Mouse (Mus musculus) stomach, postnatal 0 days (tissue): Measurements from ENCODE around the gene Vwce. TPM values are rescaled to one million over a fixed set of nuclear protein-coding genes. Genes with fewer than 3 reads are reported as not detected.

Experiments
- ATAC-seq: fragments of 200-750 bp; cut with Nextera tagmentation; 2 replicates; pipeline ENCODE4 v1.8.0; 2017; ENCODE audit not compliant: low FRiP score, low TSS enrichment
- DNase-seq: peaks from one replicate; pipeline ENCODE4 v3.0.0-alpha.2; 2016; ENCODE audit warnings: low spot score
- H3K27ac ChIP-seq: fragments of 300-500 bp; sonication (generic); replicated peaks from 2 replicates; pipeline ENCODE4 v1.5.1; 2014; ENCODE audit warnings: mild to moderate bottlenecking, control low read depth
- H3K27me3 ChIP-seq: fragments of 300-500 bp; sonication (generic); 2 replicates; pipeline ENCODE4 v1.6.1; 2014; ENCODE audit warnings: low read length; ENCODE audit not compliant: control insufficient read depth, insufficient read depth
- H3K36me3 ChIP-seq: fragments of 300-500 bp; sonication (generic); 2 replicates; pipeline ENCODE4 v1.6.1; 2014; ENCODE audit warnings: low read length, mixed read lengths; ENCODE audit not compliant: control insufficient read depth, insufficient read depth
- H3K4me1 ChIP-seq: fragments of 300-500 bp; sonication (generic); replicated peaks from 2 replicates; pipeline ENCODE4 v1.6.1; 2014; ENCODE audit warnings: antibody characterized with exemption; ENCODE audit not compliant: control insufficient read depth, insufficient read depth
- H3K4me2 ChIP-seq: fragments of 300-500 bp; sonication (generic); replicated peaks from 2 replicates; pipeline ENCODE4 v1.6.1; 2014; ENCODE audit warnings: low read depth, mild to moderate bottlenecking, control low read depth, moderate library complexity
- H3K4me3 ChIP-seq: fragments of 300-500 bp; sonication (generic); 2 replicates; pipeline ENCODE4 v1.5.1; 2014; ENCODE audit warnings: low read depth, low read length, control low read depth
- H3K9ac ChIP-seq: fragments of 300-500 bp; sonication (generic); 2 replicates; pipeline ENCODE4 v1.6.1; 2014; ENCODE audit warnings: mild to moderate bottlenecking, low read length, control low read depth, mixed read lengths
- H3K9me3 ChIP-seq: fragments of 300-500 bp; sonication (generic); 2 replicates; pipeline ENCODE4 v1.6.1; 2016; ENCODE audit warnings: low read length; ENCODE audit not compliant: control insufficient read depth
- CTCF ChIP-seq: IDR thresholded peaks from 2 replicates; pipeline ENCODE4 v1.5.1; 2016; ENCODE audit warnings: antibody characterized with exemption, low read depth, mild to moderate bottlenecking, moderate library complexity
- EP300 ChIP-seq: optimal IDR thresholded peaks from 2 replicates; pipeline ENCODE3; 2016; ENCODE audit warnings: antibody characterized with exemption
- WGBS: fragments of 180-500 bp; shearing (Covaris S2); extraction: QIAGEN DNeasy Blood & Tissue Kit; methylation state at CpG from one replicate; pipeline ENCODE4 v1.1.7; 2014; 5-methylcytosine and 5-hydroxymethylcytosine counted together
- polyA plus RNA-seq: library from polyadenylated mRNA; unstranded; fragments of >200 nt; fragmentation: Nextera tagmentation; extraction: Ambion mirVana; gene quantifications from 2 replicates; pipeline ENCODE4 v1.2.1, GENCODE M21; 2015

The Vwce gene
- polyA plus RNA-seq, 1 experiment from 2014 or later, result 0.51 TPM

DNA sequence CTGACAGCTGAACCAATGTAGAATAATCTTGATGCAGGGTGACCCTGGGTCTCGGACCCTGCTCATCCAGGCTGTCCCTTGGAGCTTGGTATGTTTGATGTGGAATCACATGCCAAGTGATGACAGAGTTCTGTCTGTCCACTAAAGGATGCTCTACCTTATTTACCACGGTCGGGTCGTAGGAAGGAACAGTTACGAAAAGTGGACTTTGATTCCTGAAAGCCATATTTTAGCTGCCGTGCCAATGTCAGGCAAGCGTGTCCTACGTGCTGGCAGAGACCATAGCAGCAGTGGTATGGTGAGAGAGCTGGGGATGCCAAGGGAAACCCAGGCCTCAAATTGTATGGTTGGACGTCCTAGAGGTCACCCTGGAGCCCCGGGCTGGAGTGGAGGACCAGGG is 79.5 kb downstream of the Vwce start:
- H3K36me3 ChIP-seq, result peaks cover 22% of the 10 kb centered on the region
- no peaks in the 10 kb centered on the region for H3K4me1 ChIP-seq
- no peak for ATAC-seq
- H3K4me3 ChIP-seq, result no peak overlapping the region
- WGBS, result 89% methylated on average over 10 of the region's 10 CpGs
- no peak for TF ChIP-seq CTCF
- TF ChIP-seq EP300, result no peak
- H3K27ac ChIP-seq, result no peak overlapping the region
- H3K27me3 ChIP-seq, result no peaks in the 10 kb centered on the region
- no peak overlapping the region for H3K4me2 ChIP-seq
- no peaks in the 10 kb centered on the region for H3K9me3 ChIP-seq
- no peak for DNase-seq
- H3K9ac ChIP-seq, result no peak overlapping the region

DNA sequence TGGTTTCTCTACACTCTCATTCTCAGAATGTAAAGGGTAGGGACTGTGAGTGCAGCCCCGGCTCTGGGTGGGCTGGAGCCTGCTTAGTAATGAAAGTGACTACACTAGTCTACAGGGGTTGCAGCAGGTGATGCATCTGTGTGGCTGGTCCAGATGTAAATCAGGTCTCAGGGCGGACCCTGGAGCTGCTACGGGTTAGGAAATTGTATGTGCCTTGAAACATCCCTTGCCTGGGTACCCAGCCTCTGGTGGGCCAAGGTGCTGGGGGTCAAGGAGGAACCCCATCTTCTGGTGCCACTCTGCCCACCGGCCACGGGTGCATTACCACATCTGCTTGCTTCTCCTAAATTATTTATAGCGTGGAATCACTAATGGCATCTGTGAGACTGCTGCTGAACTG is 80.2 kb downstream of the Vwce start:
- no peak overlapping the region for H3K9ac ChIP-seq
- no peak overlapping the region for H3K4me3 ChIP-seq
- ATAC-seq (no peak), DNase-seq (no peak)
- TF ChIP-seq CTCF (no peak), EP300 (no peak)
- H3K36me3 ChIP-seq, result peaks cover 22% of the 10 kb centered on the region
- no peaks in the 10 kb centered on the region for H3K4me1 ChIP-seq
- H3K27me3 ChIP-seq, result no peaks in the 10 kb centered on the region
- no peak overlapping the region for H3K4me2 ChIP-seq
- no peak overlapping the region for H3K27ac ChIP-seq
- WGBS, result 85% methylated on average over 6 of the region's 6 CpGs
- no peaks in the 10 kb centered on the region for H3K9me3 ChIP-seq

- H3K4me1 ChIP-seq, result no peaks in the 10 kb centered on the region
- ATAC-seq, result peak; percentile 41; the same call in 1 of the 2 replicates
- H3K9ac ChIP-seq, result no peak overlapping the region
- no peaks in the 10 kb centered on the region for H3K9me3 ChIP-seq
- H3K27ac ChIP-seq, result no peak overlapping the region
- TF ChIP-seq EP300, result no peak
- peak; percentile 90 for TF ChIP-seq CTCF
- no peak overlapping the region for H3K4me2 ChIP-seq
- no peak overlapping the region for H3K4me3 ChIP-seq
- H3K36me3 ChIP-seq, result peaks cover 22% of the 10 kb centered on the region
- WGBS, result 24% methylated on average over 4 of the region's 4 CpGs
- DNase-seq, result peak; percentile 81
- no peaks in the 10 kb centered on the region for H3K27me3 ChIP-seq
Measured at GRCm38 (mm10) chr19:10714682-10715475, 80.9 kb downstream of the Vwce start.

GRCm38 (mm10) chr19:10715476-10715875 is 81.5 kb downstream of the Vwce start:
- 71% methylated on average over 6 of the region's 6 CpGs for WGBS
- Histone ChIP-seq H3K4me2 (no peak overlapping the region), H3K4me3 (no peak overlapping the region), H3K4me1 (no peaks in the 10 kb centered on the region), H3K9me3 (no peaks in the 10 kb centered on the region), H3K27ac (no peak overlapping the region), H3K27me3 (no peaks in the 10 kb centered on the region), H3K9ac (no peak overlapping the region), H3K36me3 (peaks cover 22% of the 10 kb centered on the region)
- DNase-seq (no peak), ATAC-seq (no peak)
- TF ChIP-seq CTCF (no peak), EP300 (no peak)

Other genes starting within 250 kb of the Vwce start
- gene Syt7, start 245.1 kb upstream of the Vwce start, polyA plus RNA-seq, result 2.7 and 4.3 TPM in 2 replicates
- 2.8 and 3.3 TPM in 2 replicates for gene Lrrc10b, start 176.7 kb upstream of the Vwce start, polyA plus RNA-seq
- gene Ppp1r32, start 151.3 kb upstream of the Vwce start, polyA plus RNA-seq, result 0.15 and 0.16 TPM in 2 replicates
- gene Cpsf7, start 108.9 kb upstream of the Vwce start, polyA plus RNA-seq, result 12.5 and 16.7 TPM in 2 replicates
- gene Sdhaf2, start 108.1 kb upstream of the Vwce start, polyA plus RNA-seq, result 37.4 and 38.9 TPM in 2 replicates
- 23.3 and 23.9 TPM in 2 replicates for gene Tmem216, start 78.0 kb upstream of the Vwce start, polyA plus RNA-seq
- 15.7 and 16.7 TPM in 2 replicates for gene Cyb561a3, start 57.0 kb upstream of the Vwce start, polyA plus RNA-seq
- 11.4 and 12.2 TPM in 2 replicates for gene Tmem138, start 56.9 kb upstream of the Vwce start, polyA plus RNA-seq
- gene Ddb1, start 28.9 kb upstream of the Vwce start, polyA plus RNA-seq, result 108 and 110 TPM in 2 replicates
- gene Tkfc, start 28.6 kb upstream of the Vwce start, polyA plus RNA-seq, result 6.3 and 6.7 TPM in 2 replicates
- 22,358 and 23,362 TPM in 2 replicates for gene Pga5, start 43.9 kb downstream of the Vwce start, polyA plus RNA-seq
- gene Vps37c, start 54.5 kb downstream of the Vwce start, polyA plus RNA-seq, result 48.6 and 57.3 TPM in 2 replicates
- gene Cd5, start 104.8 kb downstream of the Vwce start, polyA plus RNA-seq, result 1.6 and 1.8 TPM in 2 replicates
- 0.06 and 0.07 TPM in 2 replicates for gene Cd6, start 195.8 kb downstream of the Vwce start, polyA plus RNA-seq
- gene Slc15a3, start 205.5 kb downstream of the Vwce start, polyA plus RNA-seq, result 4.0 and 5.2 TPM in 2 replicates
- 19.1 and 20.8 TPM in 2 replicates for gene Tmem132a, start 235.7 kb downstream of the Vwce start, polyA plus RNA-seq
- 176 and 186 TPM in 2 replicates for gene Tmem109, start 247.8 kb downstream of the Vwce start, polyA plus RNA-seq